Mouse (Mus musculus) limb, embryonic 14.5 days (tissue): ENCODE results near the gene Gm436. TPM values are rescaled to one million over a fixed set of nuclear protein-coding genes. Genes with fewer than 3 reads are reported as not detected.

Experiments
- ATAC-seq: fragments of 200-750 bp; cut with Nextera tagmentation; 2 replicates; pipeline ENCODE4 v1.8.0; 2017; ENCODE audit warnings: low read depth, moderate number of reproducible peaks, moderate TSS enrichment; ENCODE audit not compliant: low FRiP score
- DNase-seq: peaks from one replicate; pipeline ENCODE4 v3.0.0-alpha.2; 2015; ENCODE audit warnings: low spot score
- H3K27ac ChIP-seq: fragments of 300-500 bp; sonication (generic); replicated peaks from 2 replicates; pipeline ENCODE4 v1.5.1; 2014; ENCODE audit warnings: low read depth, mild to moderate bottlenecking, low read length, moderate library complexity, mixed read lengths
- H3K27me3 ChIP-seq: fragments of 300-500 bp; sonication (generic); 2 replicates; pipeline ENCODE4 v1.6.1; 2014; ENCODE audit warnings: low read length, mixed read lengths; ENCODE audit not compliant: control insufficient read depth, insufficient read depth
- H3K36me3 ChIP-seq: fragments of 300-500 bp; sonication (generic); 2 replicates; pipeline ENCODE4 v1.6.1; 2014; ENCODE audit warnings: mild to moderate bottlenecking, low read length, moderate library complexity, mixed read lengths; ENCODE audit not compliant: control insufficient read depth, insufficient read depth
- H3K4me1 ChIP-seq: fragments of 300-500 bp; sonication (generic); 2 replicates; pipeline ENCODE4 v1.6.1; 2014; ENCODE audit warnings: antibody characterized with exemption, low read length, mixed read lengths; ENCODE audit not compliant: control insufficient read depth, insufficient read depth
- H3K4me2 ChIP-seq: fragments of 300-500 bp; sonication (generic); replicated peaks from 2 replicates; pipeline ENCODE4 v1.6.1; 2014; ENCODE audit warnings: low read depth, mild to moderate bottlenecking, low read length, moderate library complexity; ENCODE audit not compliant: severe bottlenecking
- H3K4me3 ChIP-seq: fragments of 300-500 bp; sonication (generic); replicated peaks from 2 replicates; pipeline ENCODE4 v1.5.1; 2014; ENCODE audit warnings: low read length
- H3K9ac ChIP-seq: fragments of 300-500 bp; sonication (generic); 2 replicates; pipeline ENCODE4 v1.6.1; 2014; ENCODE audit warnings: mild to moderate bottlenecking, low read depth, low read length, moderate library complexity; ENCODE audit not compliant: severe bottlenecking
- H3K9me3 ChIP-seq: fragments of 300-500 bp; sonication (generic); 2 replicates; pipeline ENCODE4 v1.6.1; 2016; ENCODE audit warnings: low read length; ENCODE audit not compliant: control insufficient read depth
- POLR2A ChIP-seq: fragments of 200-500 bp; IDR thresholded peaks from 2 replicates; pipeline ENCODE4 v1.8.0; 2012; ENCODE audit warnings: inconsistent platforms, mild to moderate bottlenecking, moderate library complexity, borderline replicate concordance; ENCODE audit not compliant: insufficient read depth, insufficient read length; ENCODE audit errors: extremely low read depth
- WGBS: fragments of 180-500 bp; shearing (Covaris S2); extraction: QIAGEN DNeasy Blood & Tissue Kit; methylation state at CpG from one replicate; pipeline ENCODE4 v1.1.7; 2014; 5-methylcytosine and 5-hydroxymethylcytosine counted together
- polyA plus RNA-seq, 2 experiments: library from polyadenylated mRNA; depleted of rRNA in 1 of 2; stranded (reverse) in 1 of 2; unstranded in 1 of 2; fragments of >200 nt; fragmentation: Nextera tagmentation in 1 of 2; extraction: Ambion mirVana in 1 of 2; gene quantifications; 2 replicates each; pipeline versions ENCODE4 v1.2.1 to v1.2.3; 2012 to 2014

The Gm436 gene
- polyA plus RNA-seq (2012; rRNA removed): not detected in 2 replicates
- not detected in 2 replicates for polyA plus RNA-seq (2014; fragmentation: Nextera tagmentation; extraction: Ambion mirVana)

DNA sequence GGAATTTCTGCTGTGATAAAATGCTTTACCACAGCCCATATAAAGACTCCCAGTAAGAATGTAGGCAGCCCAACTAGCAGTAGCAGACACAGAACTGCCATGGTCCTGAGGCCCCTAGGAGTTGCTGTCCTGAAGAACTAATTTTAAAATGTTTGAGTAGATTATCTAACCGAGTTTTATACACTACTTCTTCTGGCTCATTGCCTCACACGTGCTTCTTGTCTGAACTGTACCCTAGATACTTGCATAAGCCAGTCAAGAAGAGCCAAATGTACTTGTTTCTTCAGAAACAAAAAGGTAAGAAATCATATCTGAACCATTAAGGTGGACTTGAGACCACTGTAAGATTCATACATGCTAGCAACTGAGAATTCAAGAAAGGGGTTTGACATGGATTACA is at the start of gene Gm436:
Gene Gm436 (minus strand): TSS at position 101 of the 400 bp plus-strand sequence.
- DNase-seq (no peak), ATAC-seq (no peak)
- H3K27ac ChIP-seq: no peak within 1 kb of the TSS
- H3K4me2 ChIP-seq: no peak within 1 kb of the TSS
- H3K4me1 ChIP-seq: no peaks in the 10 kb centered on the region
- no peaks in the 10 kb centered on the region for H3K27me3 ChIP-seq
- 55% methylated on average over 2 of the region's 2 CpGs for WGBS
- no peak for TF ChIP-seq POLR2A
- H3K9me3 ChIP-seq: no peaks in the 10 kb centered on the region
- H3K4me3 ChIP-seq: no peak within 1 kb of the TSS
- H3K9ac ChIP-seq: no peak within 1 kb of the TSS
- H3K36me3 ChIP-seq: no peaks in the 10 kb centered on the region

DNA sequence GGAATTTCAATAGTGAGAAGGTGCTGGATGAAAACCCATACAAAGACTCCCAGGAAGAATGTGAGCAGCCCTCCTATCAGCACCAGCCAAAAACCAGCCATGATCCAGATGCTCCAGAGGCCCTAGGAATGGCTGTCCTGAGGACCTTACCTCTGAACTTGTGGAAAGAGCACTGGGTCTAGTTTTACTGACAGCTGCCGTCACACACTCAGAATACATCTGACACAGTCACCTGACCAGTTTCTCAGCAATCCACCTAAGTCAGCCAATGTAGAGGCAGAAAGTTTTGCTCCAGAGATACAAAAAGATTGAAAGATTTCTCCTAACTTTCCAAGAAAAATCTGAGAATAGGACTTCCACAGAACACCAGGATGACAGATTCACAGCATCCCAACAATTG is 35.1 kb upstream of the Gm436 start, which contains the start of gene Gm13178:
Gene Gm13178 (minus strand): TSS at position 101 of the 400 bp plus-strand sequence.
- ATAC-seq: no peak
- 84% methylated on average over 1 of the region's 1 CpGs for WGBS
- no peaks in the 10 kb centered on the region for H3K27me3 ChIP-seq
- no peak for TF ChIP-seq POLR2A
- H3K36me3 ChIP-seq: no peaks in the 10 kb centered on the region
- no peak within 1 kb of the TSS for H3K4me2 ChIP-seq
- no peaks in the 10 kb centered on the region for H3K4me1 ChIP-seq
- no peak within 1 kb of the TSS for H3K4me3 ChIP-seq
- H3K27ac ChIP-seq: no peak within 1 kb of the TSS
- H3K9me3 ChIP-seq: no peaks in the 10 kb centered on the region
- H3K9ac ChIP-seq: no peak within 1 kb of the TSS
- DNase-seq: no peak

DNA sequence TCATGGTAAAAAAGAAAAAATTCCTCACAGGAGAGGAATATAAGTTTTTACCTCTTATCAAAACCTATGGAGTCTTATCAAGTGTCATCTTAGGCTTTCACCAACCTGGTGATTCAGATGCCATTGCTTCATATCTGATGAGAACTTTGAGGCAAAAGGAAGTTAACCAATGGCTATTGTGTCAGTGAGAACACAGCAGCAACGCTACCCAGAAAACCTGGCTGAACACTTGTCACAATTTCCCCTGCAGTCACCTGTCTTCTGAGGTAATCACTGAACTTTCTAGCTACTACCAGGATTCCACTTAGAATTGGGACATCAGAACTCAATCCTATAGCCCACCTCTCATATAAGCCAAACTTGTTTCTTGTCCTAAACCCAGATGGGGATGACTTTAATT is 33.5 kb upstream of the Gm436 start:
- H3K27ac ChIP-seq: no peak overlapping the region
- 87% methylated on average over 1 of the region's 1 CpGs for WGBS
- TF ChIP-seq POLR2A: no peak
- H3K4me2 ChIP-seq: no peak overlapping the region
- H3K4me3 ChIP-seq: no peak overlapping the region
- DNase-seq (no peak), ATAC-seq (no peak)
- no peak overlapping the region for H3K9ac ChIP-seq
- no peaks in the 10 kb centered on the region for H3K4me1 ChIP-seq
- H3K27me3 ChIP-seq: no peaks in the 10 kb centered on the region
- no peaks in the 10 kb centered on the region for H3K36me3 ChIP-seq
- H3K9me3 ChIP-seq: no peaks in the 10 kb centered on the region

DNA sequence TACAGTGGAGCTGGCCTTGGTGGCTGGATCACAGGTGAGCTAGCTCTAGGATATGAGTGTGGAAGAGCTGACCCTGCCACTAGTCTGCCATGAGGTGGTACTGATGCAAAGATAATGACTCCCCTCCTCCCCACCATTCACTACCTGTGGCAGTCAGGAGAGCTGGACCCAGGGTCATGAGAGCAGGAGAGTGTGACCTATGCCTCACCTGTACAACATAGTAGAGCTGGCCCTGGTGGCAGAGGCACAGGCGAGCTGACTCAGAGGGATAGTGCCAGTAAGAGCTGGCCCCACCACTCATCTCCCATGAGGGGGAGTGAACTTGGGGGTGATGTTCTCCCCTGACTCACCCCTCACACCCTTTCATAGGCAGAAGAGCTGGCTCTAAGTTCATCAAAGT is 32.1 kb upstream of the Gm436 start:
- no peaks in the 10 kb centered on the region for H3K4me1 ChIP-seq
- 93% methylated on average over 1 of the region's 1 CpGs for WGBS
- TF ChIP-seq POLR2A: no peak
- no peaks in the 10 kb centered on the region for H3K9me3 ChIP-seq
- H3K36me3 ChIP-seq: no peaks in the 10 kb centered on the region
- no peak for DNase-seq
- H3K27me3 ChIP-seq: no peaks in the 10 kb centered on the region
- no peak for ATAC-seq
- no peak overlapping the region for H3K27ac ChIP-seq
- H3K9ac ChIP-seq: no peak overlapping the region
- H3K4me2 ChIP-seq: no peak overlapping the region
- H3K4me3 ChIP-seq: no peak overlapping the region

DNA sequence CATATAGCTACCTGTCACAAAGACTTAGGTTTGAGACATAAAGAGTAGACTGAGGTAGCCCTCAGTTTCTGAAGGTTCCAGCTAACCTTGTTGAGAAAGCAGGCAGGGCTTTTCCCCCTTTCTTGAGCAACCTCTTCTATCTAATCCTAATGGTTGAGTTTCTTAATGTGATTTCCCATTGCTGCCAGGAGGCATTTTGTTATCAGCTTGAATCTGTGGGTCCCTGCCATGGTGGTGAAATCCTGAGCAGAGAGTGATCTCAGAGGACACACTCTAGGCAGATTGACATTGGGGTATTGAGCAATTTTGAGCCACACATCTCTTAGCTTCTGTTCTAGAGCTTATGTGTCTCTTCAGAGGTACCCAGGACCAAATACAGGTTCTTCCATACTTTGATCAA is 47.9 kb downstream of the Gm436 start:
- no peak for TF ChIP-seq POLR2A
- ATAC-seq (no peak), DNase-seq (no peak)
- no peak overlapping the region for H3K4me3 ChIP-seq
- no peaks in the 10 kb centered on the region for H3K36me3 ChIP-seq
- H3K27ac ChIP-seq: no peak overlapping the region
- no peak overlapping the region for H3K9ac ChIP-seq
- no peaks in the 10 kb centered on the region for H3K9me3 ChIP-seq
- H3K4me2 ChIP-seq: no peak overlapping the region
- H3K4me1 ChIP-seq: no peaks in the 10 kb centered on the region
- no peaks in the 10 kb centered on the region for H3K27me3 ChIP-seq

Other genes with a start within 250 kb of the Gm436 start
- not detected in 2 replicates for gene 1700012P22Rik, start 247.6 kb downstream of the Gm436 start, polyA plus RNA-seq (2012; rRNA removed)
- gene 1700012P22Rik, start 247.6 kb downstream of the Gm436 start, polyA plus RNA-seq (2014; fragmentation: Nextera tagmentation; extraction: Ambion mirVana): not detected in 2 replicates
- not detected in 2 replicates for gene Gm9944, start 233.1 kb downstream of the Gm436 start, polyA plus RNA-seq (2012; rRNA removed)
- not detected in 2 replicates for gene Gm9944, start 233.1 kb downstream of the Gm436 start, polyA plus RNA-seq (2014; fragmentation: Nextera tagmentation; extraction: Ambion mirVana)
- not detected in 2 replicates for gene Aadacl3, start 222.6 kb downstream of the Gm436 start, polyA plus RNA-seq (2012; rRNA removed)
- gene Aadacl3, start 222.6 kb downstream of the Gm436 start, polyA plus RNA-seq (2014; fragmentation: Nextera tagmentation; extraction: Ambion mirVana): not detected in 2 replicates
- gene 9430007A20Rik, start 166.5 kb downstream of the Gm436 start, polyA plus RNA-seq (2012; rRNA removed): not detected in 2 replicates
- gene 9430007A20Rik, start 166.5 kb downstream of the Gm436 start, polyA plus RNA-seq (2014; fragmentation: Nextera tagmentation; extraction: Ambion mirVana): not detected in 2 replicates
- gene Gm13124, start 121.2 kb downstream of the Gm436 start, polyA plus RNA-seq (2012; rRNA removed): not detected in 2 replicates
- gene Gm13124, start 121.2 kb downstream of the Gm436 start, polyA plus RNA-seq (2014; fragmentation: Nextera tagmentation; extraction: Ambion mirVana): not detected in 2 replicates
- gene Aadacl4, start 72.7 kb downstream of the Gm436 start, polyA plus RNA-seq (2012; rRNA removed): not detected in 2 replicates
- not detected in 2 replicates for gene Aadacl4, start 72.7 kb downstream of the Gm436 start, polyA plus RNA-seq (2014; fragmentation: Nextera tagmentation; extraction: Ambion mirVana)
- gene Gm13178, start 35.0 kb upstream of the Gm436 start, polyA plus RNA-seq (2012; rRNA removed): not detected in 2 replicates
- not detected in 2 replicates for gene Gm13178, start 35.0 kb upstream of the Gm436 start, polyA plus RNA-seq (2014; fragmentation: Nextera tagmentation; extraction: Ambion mirVana)
- not detected in 2 replicates for gene Gm438, start 100.2 kb upstream of the Gm436 start, polyA plus RNA-seq (2012; rRNA removed)
- gene Gm438, start 100.2 kb upstream of the Gm436 start, polyA plus RNA-seq (2014; fragmentation: Nextera tagmentation; extraction: Ambion mirVana): not detected in 2 replicates
- gene Dhrs3, start 206.5 kb upstream of the Gm436 start, polyA plus RNA-seq (2012; rRNA removed): 69.7 and 80.0 TPM in 2 replicates
- 121 and 134 TPM in 2 replicates for gene Dhrs3, start 206.5 kb upstream of the Gm436 start, polyA plus RNA-seq (2014; fragmentation: Nextera tagmentation; extraction: Ambion mirVana)